Mouse (Mus musculus) hindbrain, embryonic 10.5 days (tissue): ENCODE measurements at regions not wholly inside any gene's neighbourhood (a gene's known extent, or its start where the extent isn't known, plus 50 kb on each side); places are given as distances from the start of the nearest gene placed in this dataset.

ENCODE experiments used
- DNase-seq: peaks from one replicate; pipeline ENCODE4 v3.0.0-alpha.2; 2017; ENCODE audit warnings: low spot score
- H3K27ac ChIP-seq: fragments of 300-500 bp; sonication (generic); 2 replicates; pipeline ENCODE4 v1.5.1; 2016; ENCODE audit warnings: mild to moderate bottlenecking, moderate library complexity
- H3K27me3 ChIP-seq: fragments of 300-500 bp; sonication (generic); 2 replicates; pipeline ENCODE4 v1.6.1; 2016; ENCODE audit warnings: mild to moderate bottlenecking; ENCODE audit not compliant: poor library complexity, insufficient read depth, severe bottlenecking
- H3K36me3 ChIP-seq: fragments of 300-500 bp; sonication (generic); 2 replicates; pipeline ENCODE4 v1.6.1; 2016; ENCODE audit warnings: mild to moderate bottlenecking, moderate library complexity
- H3K4me1 ChIP-seq: fragments of 300-500 bp; sonication (generic); replicated peaks from 2 replicates; pipeline ENCODE4 v1.6.1; 2016; ENCODE audit warnings: mild to moderate bottlenecking
- H3K4me3 ChIP-seq: fragments of 300-500 bp; sonication (generic); 2 replicates; pipeline ENCODE4 v1.5.1; 2016; ENCODE audit warnings: mild to moderate bottlenecking, moderate library complexity
- H3K9me3 ChIP-seq: fragments of 300-500 bp; sonication (generic); 2 replicates; pipeline ENCODE4 v1.6.1; 2016; ENCODE audit warnings: mild to moderate bottlenecking, moderate library complexity
- WGBS: fragments of 180-500 bp; shearing (Covaris S2); methylation state at CpG from one replicate; pipeline ENCODE4 v1.1.7; 2016; 5-methylcytosine and 5-hydroxymethylcytosine counted together

GRCm38 (mm10) chr13:85570886-85571527 is 282.1 kb upstream of the Rasa1 start:
- no peak overlapping the region for H3K27ac ChIP-seq
- H3K4me1 ChIP-seq: no peaks in the 10 kb centered on the region
- no peak for DNase-seq
- H3K36me3 ChIP-seq: no peaks in the 10 kb centered on the region
- H3K4me3 ChIP-seq: no peak overlapping the region
- WGBS: 67% methylated on average over 2 of the region's 2 CpGs
- no peaks in the 10 kb centered on the region for H3K9me3 ChIP-seq
- no peaks in the 10 kb centered on the region for H3K27me3 ChIP-seq

GRCm38 (mm10) chr13:85557821-85558220 is 268.9 kb upstream of the Rasa1 start:
- 87% methylated on average over 2 of the region's 2 CpGs for WGBS
- H3K27ac ChIP-seq: no peak overlapping the region
- DNase-seq: no peak
- H3K4me3 ChIP-seq: no peak overlapping the region
- H3K9me3 ChIP-seq: no peaks in the 10 kb centered on the region
- no peaks in the 10 kb centered on the region for H3K36me3 ChIP-seq
- H3K27me3 ChIP-seq: no peaks in the 10 kb centered on the region
- no peaks in the 10 kb centered on the region for H3K4me1 ChIP-seq

- Histone ChIP-seq H3K27ac (no peak overlapping the region), H3K4me1 (no peaks in the 10 kb centered on the region), H3K9me3 (no peaks in the 10 kb centered on the region), H3K36me3 (no peaks in the 10 kb centered on the region), H3K27me3 (no peaks in the 10 kb centered on the region), H3K4me3 (no peak overlapping the region)
- WGBS: 12% methylated on average over 5 of the region's 5 CpGs
- peak; percentile 28 for DNase-seq
Observed at GRCm38 (mm10) chr13:85556101-85556853, 267.3 kb upstream of the Rasa1 start.

GRCm38 (mm10) chr13:85553072-85553471 is 264.1 kb upstream of the Rasa1 start:
- Histone ChIP-seq H3K27me3 (no peaks in the 10 kb centered on the region), H3K4me3 (no peak overlapping the region), H3K4me1 (no peaks in the 10 kb centered on the region), H3K36me3 (no peaks in the 10 kb centered on the region), H3K27ac (no peak overlapping the region), H3K9me3 (0 out of 2 replicates have a peak, but pooled peaks cover 6% of the 10 kb centered on the region)
- WGBS: 87% methylated on average over 3 of the region's 3 CpGs
- DNase-seq: no peak

GRCm38 (mm10) chr13:85509671-85510070 is 220.7 kb upstream of the Rasa1 start:
- Histone ChIP-seq H3K27me3 (no peaks in the 10 kb centered on the region), H3K27ac (no peak overlapping the region), H3K4me3 (no peak overlapping the region), H3K36me3 (no peaks in the 10 kb centered on the region), H3K9me3 (no peaks in the 10 kb centered on the region), H3K4me1 (no peaks in the 10 kb centered on the region; the same call in 1 of the 2 replicates)
- 81% methylated on average over 1 of the region's 1 CpGs for WGBS
- DNase-seq: no peak

GRCm38 (mm10) chr13:85508552-85508951 is 219.6 kb upstream of the Rasa1 start:
- H3K4me3 ChIP-seq: no peak overlapping the region
- H3K9me3 ChIP-seq: no peaks in the 10 kb centered on the region
- H3K4me1 ChIP-seq: peaks cover 5% of the 10 kb centered on the region
- DNase-seq: no peak
- H3K36me3 ChIP-seq: no peaks in the 10 kb centered on the region
- no peaks in the 10 kb centered on the region for H3K27me3 ChIP-seq
- no peak overlapping the region for H3K27ac ChIP-seq
- WGBS: 90% methylated on average over 1 of the region's 1 CpGs

- Histone ChIP-seq H3K27ac (no peak overlapping the region), H3K4me1 (peaks cover 8% of the 10 kb centered on the region), H3K36me3 (no peaks in the 10 kb centered on the region), H3K27me3 (no peaks in the 10 kb centered on the region), H3K9me3 (no peaks in the 10 kb centered on the region), H3K4me3 (no peak overlapping the region)
- 61% methylated on average over 6 of the region's 6 CpGs for WGBS
- no peak for DNase-seq
Observed at GRCm38 (mm10) chr13:85507374-85508101, 218.6 kb upstream of the Rasa1 start.

GRCm38 (mm10) chr13:85506875-85507274 is 217.9 kb upstream of the Rasa1 start:
- Histone ChIP-seq H3K9me3 (no peaks in the 10 kb centered on the region), H3K27me3 (no peaks in the 10 kb centered on the region), H3K4me1 (peaks cover 8% of the 10 kb centered on the region), H3K4me3 (no peak overlapping the region), H3K36me3 (no peaks in the 10 kb centered on the region), H3K27ac (no peak overlapping the region)
- no peak for DNase-seq
- WGBS: 76% methylated on average over 1 of the region's 1 CpGs

- DNase-seq: no peak
- Histone ChIP-seq H3K4me3 (no peak overlapping the region), H3K27ac (no peak overlapping the region), H3K36me3 (no peaks in the 10 kb centered on the region), H3K4me1 (peaks cover 8% of the 10 kb centered on the region), H3K27me3 (no peaks in the 10 kb centered on the region), H3K9me3 (no peaks in the 10 kb centered on the region)
- WGBS: 73% methylated on average over 1 of the region's 1 CpGs
Observed at GRCm38 (mm10) chr13:85506030-85506429, 217.1 kb upstream of the Rasa1 start.

- Histone ChIP-seq H3K36me3 (no peaks in the 10 kb centered on the region), H3K4me3 (no peak overlapping the region), H3K27me3 (no peaks in the 10 kb centered on the region), H3K9me3 (no peaks in the 10 kb centered on the region), H3K27ac (no peak overlapping the region), H3K4me1 (peaks cover 8% of the 10 kb centered on the region)
- 73% methylated on average over 4 of the region's 4 CpGs for WGBS
- no peak for DNase-seq
Observed at GRCm38 (mm10) chr13:85505046-85505445, 216.1 kb upstream of the Rasa1 start.

- no peak overlapping the region for H3K27ac ChIP-seq
- WGBS: 33% methylated on average over 4 of the region's 4 CpGs
- H3K4me1 ChIP-seq: peaks cover 8% of the 10 kb centered on the region
- no peaks in the 10 kb centered on the region for H3K36me3 ChIP-seq
- H3K9me3 ChIP-seq: no peaks in the 10 kb centered on the region
- no peak overlapping the region for H3K4me3 ChIP-seq
- no peak for DNase-seq
- H3K27me3 ChIP-seq: no peaks in the 10 kb centered on the region
Observed at GRCm38 (mm10) chr13:85504001-85504400, 215.1 kb upstream of the Rasa1 start.

GRCm38 (mm10) chr13:85498696-85499095 is 209.8 kb upstream of the Rasa1 start:
- 90% methylated on average over 2 of the region's 2 CpGs for WGBS
- no peak overlapping the region for H3K4me3 ChIP-seq
- no peaks in the 10 kb centered on the region for H3K36me3 ChIP-seq
- no peaks in the 10 kb centered on the region for H3K27me3 ChIP-seq
- no peaks in the 10 kb centered on the region for H3K9me3 ChIP-seq
- DNase-seq: no peak
- peaks cover 4% of the 10 kb centered on the region; the same call in 1 of the 2 replicates for H3K4me1 ChIP-seq
- no peak overlapping the region for H3K27ac ChIP-seq

GRCm38 (mm10) chr13:85484790-85485189 is 195.9 kb upstream of the Rasa1 start:
- DNase-seq: no peak
- 81% methylated on average over 3 of the region's 3 CpGs for WGBS

More at GRCm38 (mm10) chr13:85484790-85485189, 195.9 kb upstream of the Rasa1 start:
- Histone ChIP-seq H3K9me3 (no peaks in the 10 kb centered on the region), H3K27me3 (no peaks in the 10 kb centered on the region), H3K4me1 (no peaks in the 10 kb centered on the region), H3K27ac (no peak overlapping the region), H3K36me3 (no peaks in the 10 kb centered on the region), H3K4me3 (no peak overlapping the region)
